Mouse (Mus musculus): Measurements from ENCODE around the gene Proser2.

DNA sequence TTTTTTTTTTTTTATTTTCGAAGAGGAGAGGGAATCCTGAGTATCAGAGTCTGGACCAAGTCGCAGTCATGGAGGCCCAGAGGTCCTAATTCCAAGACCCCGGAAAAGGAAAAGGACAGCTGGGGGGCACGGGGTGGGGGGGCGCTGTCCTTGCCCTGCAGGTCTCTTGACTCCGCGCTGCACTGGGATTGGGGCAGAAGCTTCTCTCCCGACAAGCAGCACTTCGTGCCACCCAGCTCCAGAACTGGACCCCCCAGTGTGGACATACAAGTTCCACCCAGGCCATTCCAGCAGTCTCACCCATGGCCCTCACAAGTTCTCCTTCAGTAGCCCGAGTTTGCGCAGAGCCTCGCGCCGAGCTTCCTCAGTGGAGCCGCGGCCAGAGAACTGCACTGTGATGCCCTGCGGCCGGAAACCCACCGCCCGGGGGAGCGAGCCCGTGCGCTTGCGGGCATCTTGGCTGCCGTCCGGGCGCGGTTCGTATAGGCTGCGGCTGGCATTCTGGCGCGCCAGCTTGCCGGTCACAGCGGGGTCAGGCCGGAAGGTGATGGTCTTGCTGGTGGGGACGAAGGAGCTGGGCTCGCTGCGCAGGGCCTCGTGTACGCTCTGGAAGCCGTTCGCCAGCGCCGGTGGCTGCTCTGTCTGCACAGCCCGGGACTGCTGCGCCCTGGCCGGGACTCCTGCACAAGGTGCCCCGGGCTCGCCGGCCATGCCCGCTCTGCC, 29.8 kb downstream of the Proser2 start:
- TF ChIP-seq CTCF (IDR thresholded peaks at IDR 0.05; ENCODE audit: low read depth, low read length) = no peak
- TF ChIP-seq POLR2A (IDR thresholded peaks at IDR 0.05; ENCODE audit: borderline replicate concordance, low read depth, low read length) = no peak
